Mouse (Mus musculus): ENCODE measurements at regions not wholly inside any gene's neighbourhood (a gene's known extent, or its start where the extent isn't known, plus 50 kb on each side); places are given as distances from the start of the nearest gene placed in this dataset.
"Not testable (repeated sequence)": the region's sequence is repeated elsewhere in the genome, so short reads cannot be mapped to it uniquely, and the experiment has no call there.

GRCm38 (mm10) chr10:81996742-81997536, 51.0 kb upstream of the Zfp873 start:
- H3K27me3 ChIP-seq; H3K9me3 ChIP-seq; H3K4me1 ChIP-seq (replicated peaks): not testable (repeated sequence)
- Histone ChIP-seq H3K36me3 (peaks cover 14% of the 10 kb centered on the region), H3K27ac (replicated peaks) (peak overlapping the region; percentile 63), H3K4me2 (peak overlapping the region; percentile 55), H3K9ac (peak overlapping the region; percentile 33), H3K4me3 (peak overlapping the region; percentile 37)
- ATAC-seq (ENCODE audit: low FRiP score, low read depth), result peak; percentile 100
- WGBS, result 3% methylated on average over 12 of the region's 48 CpGs
